Mouse (Mus musculus): ENCODE measurements around the gene Arrdc1.

Arrdc1 gene

DNA sequence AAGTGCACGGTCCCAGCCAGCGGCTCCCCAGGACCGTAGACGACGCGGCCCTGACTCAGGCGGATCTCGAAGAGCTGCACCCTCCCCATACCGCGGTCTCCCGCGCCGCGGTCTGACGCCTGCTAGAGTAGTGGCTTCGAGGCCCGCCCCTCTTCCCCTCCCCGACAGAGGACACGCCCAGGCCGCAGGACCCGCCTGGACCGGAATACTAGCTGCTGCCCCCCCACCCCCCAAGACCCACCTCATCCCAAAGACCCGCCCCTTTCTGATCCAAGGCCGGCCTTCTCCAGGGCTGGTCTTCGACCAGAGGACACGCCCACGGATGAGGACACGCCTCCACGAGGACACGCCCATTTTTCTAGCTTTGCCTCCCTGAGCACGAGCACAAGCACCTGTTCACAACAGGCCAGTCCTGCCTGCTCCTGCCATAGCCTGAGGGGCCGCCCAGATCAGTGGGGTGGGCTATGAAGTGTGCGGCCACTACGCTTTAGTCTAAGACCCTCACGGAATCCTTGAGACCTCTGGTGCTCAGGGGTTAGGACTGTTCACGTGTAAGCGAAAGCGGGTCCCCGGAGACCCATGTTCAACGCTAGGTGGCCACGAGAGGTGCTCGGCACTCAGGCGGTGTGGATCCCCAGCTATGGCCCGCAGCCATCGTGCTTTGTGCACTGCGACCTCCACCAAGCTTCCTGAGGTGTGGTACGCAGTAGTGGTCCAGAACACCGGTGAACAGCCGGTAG lies at the start of gene Arrdc1:
Gene Arrdc1, minus strand, starts transcription at position 196 of the 740 bp plus-strand sequence.
- POLR2A ChIA-PET, result interaction anchor here (0.6 to 6.5 kb wide), 113 partner anchors 8 to 1343 kb away, joined by 3 to 163 read pairs (median 4); partner anchors contain the start of genes Ehmt1 (in 4 of the 4), Zmynd19 (in 4 of the 4), Mrpl41 (in 3 of the 4) and Pnpla7 (in 3 of the 4)
- CTCF ChIA-PET, result interaction anchor here (0.6 to 1.8 kb wide), 29 partner anchors 10 to 490 kb away, joined by 3 to 13 read pairs (median 3); partner anchors contain the start of genes Ehmt1 (in 2 of the 4), Zmynd19 (in 2 of the 4), Dph7 (in 1 of the 4) and Nrarp (in 1 of the 4)

DNA sequence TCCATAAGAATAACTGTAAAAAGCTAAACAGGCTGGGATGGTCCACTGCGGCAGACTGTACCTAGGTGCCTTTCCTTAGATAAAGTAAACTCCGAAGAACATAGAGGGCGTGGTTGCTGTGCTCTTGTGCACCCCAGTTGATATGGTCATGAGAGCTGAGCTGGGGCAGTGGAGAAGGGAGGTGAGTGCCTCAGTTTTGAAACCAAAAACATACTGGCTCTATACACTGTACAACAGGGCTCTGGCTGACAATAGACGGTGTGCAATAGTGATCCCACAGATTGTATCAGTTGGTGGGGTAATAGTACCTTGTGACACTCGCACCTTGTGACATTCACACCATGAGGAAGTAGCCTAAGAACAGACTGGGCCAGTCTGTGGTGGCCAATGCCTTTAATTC lies 41.9 kb upstream of the Arrdc1 start:
- POLR2A ChIA-PET, result interaction anchor here in 3 of 4 experiments (0.6 to 7.4 kb wide), 21 partner anchors 8 to 1974 kb away, joined by 3 to 78 read pairs (median 5); partner anchors contain the start of genes Arrdc1 (in 3 of the 3), Dph7 (in 2 of the 3), Zmynd19 (in 2 of the 3) and Ehmt1 (in 1 of the 3)
- CTCF ChIA-PET, result interaction anchor here in 1 of 4 experiments (0.5 kb wide), 1 partner anchor 30 kb away, joined by 3 read pairs; no protein-coding TSS in a partner anchor

DNA sequence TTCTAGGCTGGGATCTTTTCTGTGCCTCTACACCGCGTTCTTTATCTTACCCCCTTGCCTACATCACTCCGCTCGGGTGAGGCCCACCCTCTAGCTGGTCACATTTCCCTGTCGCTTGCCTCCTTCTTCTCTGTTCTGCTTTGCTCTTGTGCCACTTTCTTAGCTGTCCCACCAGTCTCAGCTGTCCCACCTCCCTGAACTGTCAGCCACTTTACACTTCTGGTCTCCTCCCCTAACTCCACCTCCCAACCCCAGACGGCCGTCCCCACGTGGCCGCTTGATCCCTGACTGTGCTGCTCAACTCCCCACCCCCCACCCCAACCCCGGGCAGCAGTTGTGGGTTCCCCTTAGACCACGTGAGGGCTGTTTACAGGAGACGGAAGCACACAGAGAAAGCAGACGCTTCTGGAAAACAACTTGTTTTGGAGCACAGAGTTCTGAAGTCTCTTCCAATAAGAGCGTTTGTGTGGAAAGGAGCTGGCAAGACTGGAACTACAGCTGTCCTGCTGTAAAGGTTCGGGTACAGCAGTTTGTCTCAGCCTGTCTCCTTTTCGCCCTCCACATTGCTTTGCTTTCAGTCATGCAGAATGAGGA lies 40.7 kb upstream of the Arrdc1 start, which contains the start of gene Pnpla7:
Gene Pnpla7, plus strand, starts transcription at position 330 of the 594 bp plus-strand sequence.
- CTCF ChIA-PET, result interaction anchor here in 3 of 4 experiments (0.6 to 1.5 kb wide), 10 partner anchors 12 to 305 kb away, joined by 3 to 5 read pairs (median 3); partner anchors contain the start of genes Arrdc1 (in 1 of the 3) and Nrarp (in 1 of the 3)
- POLR2A ChIA-PET, result interaction anchor here in 3 of 4 experiments (0.7 to 7.4 kb wide), 30 partner anchors 9 to 291 kb away, joined by 3 to 78 read pairs (median 5); partner anchors contain the start of genes Arrdc1 (in 3 of the 3), Zmynd19 (in 3 of the 3), Dph7 (in 2 of the 3) and Nrarp (in 2 of the 3)

DNA sequence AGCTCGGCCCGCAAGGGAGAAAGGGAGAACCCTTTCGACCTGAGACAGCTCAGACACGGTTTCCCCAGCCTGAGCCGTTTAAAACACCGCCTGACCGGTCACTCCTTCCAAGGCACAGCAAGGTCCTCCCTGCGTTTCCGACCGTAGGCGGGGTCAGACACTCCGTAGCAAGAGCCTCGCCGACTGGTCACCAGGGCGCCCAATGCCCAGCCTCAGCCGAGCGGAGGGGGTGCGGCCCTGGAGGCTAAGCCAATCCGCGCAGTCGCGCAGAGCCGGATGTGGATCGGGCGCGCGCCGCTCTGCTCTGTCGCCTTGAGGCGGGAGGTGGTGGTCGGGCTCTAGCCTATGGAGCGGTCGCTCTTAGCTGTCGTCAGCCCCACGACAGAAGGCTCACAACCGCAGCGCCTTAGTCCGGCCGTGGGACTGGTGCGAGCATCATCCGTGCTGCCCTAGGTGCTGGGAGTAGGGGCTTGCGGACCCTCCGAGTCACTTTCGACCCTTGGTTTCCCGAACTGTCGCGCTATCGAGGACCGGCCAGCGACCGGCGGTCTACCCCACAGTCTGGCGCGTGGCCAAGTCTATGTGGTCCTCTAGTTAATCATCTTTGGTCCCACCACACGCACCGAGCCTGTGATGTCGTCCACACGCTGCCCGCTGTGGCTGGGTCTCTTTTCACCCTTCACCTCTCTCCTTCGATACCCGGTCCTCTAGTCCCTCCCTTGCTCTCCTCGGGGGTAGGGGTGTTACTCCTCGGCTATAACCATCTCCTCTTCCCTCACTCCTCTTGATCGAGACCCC lies 40.1 kb upstream of the Arrdc1 start, which contains the start of gene Mrpl41:
Gene Mrpl41, minus strand, starts transcription at position 193 of the 798 bp plus-strand sequence.
- CTCF ChIA-PET, result interaction anchor here (0.6 to 1.5 kb wide), 8 partner anchors 14 to 305 kb away, joined by 3 to 5 read pairs (median 3); partner anchors contain the start of genes Arrdc1 (in 1 of the 4) and Nrarp (in 1 of the 4)
- POLR2A ChIA-PET, result interaction anchor here (0.6 to 7.4 kb wide), 30 partner anchors 9 to 292 kb away, joined by 3 to 78 read pairs (median 6); partner anchors contain the start of genes Arrdc1 (in 3 of the 4), Zmynd19 (in 3 of the 4), Dph7 (in 2 of the 4) and Ehmt1 (in 2 of the 4)

DNA sequence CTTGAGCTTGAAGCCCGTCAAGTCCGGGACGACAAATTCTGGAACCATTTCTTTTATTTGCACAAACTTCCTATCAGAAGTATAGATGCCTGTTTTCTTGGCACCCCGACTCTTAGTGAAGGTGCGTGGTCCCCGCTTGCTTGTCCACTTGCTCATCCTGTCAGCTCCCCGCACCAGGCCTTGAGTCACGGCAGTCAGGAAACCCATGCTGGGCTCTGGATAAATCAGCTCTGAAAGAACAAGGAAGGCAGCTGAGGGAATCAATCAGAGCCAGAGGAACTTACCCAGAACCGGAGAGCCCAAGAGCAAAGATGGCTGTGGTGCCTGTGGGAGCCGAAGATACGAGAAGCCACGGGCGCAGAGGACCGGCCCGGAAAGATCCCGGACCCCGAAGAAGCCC lies 39.4 kb upstream of the Arrdc1 start:
- CTCF ChIA-PET, result interaction anchor here in 3 of 4 experiments (0.6 to 1.1 kb wide), 3 partner anchors 14 to 44 kb away, joined by 3 read pairs; no protein-coding TSS in a partner anchor
- POLR2A ChIA-PET, result interaction anchor here (0.6 to 7.4 kb wide), 25 partner anchors 8 to 254 kb away, joined by 3 to 78 read pairs (median 7); partner anchors contain the start of genes Arrdc1 (in 3 of the 4), Zmynd19 (in 3 of the 4), Dph7 (in 2 of the 4) and Ehmt1 (in 2 of the 4)

DNA sequence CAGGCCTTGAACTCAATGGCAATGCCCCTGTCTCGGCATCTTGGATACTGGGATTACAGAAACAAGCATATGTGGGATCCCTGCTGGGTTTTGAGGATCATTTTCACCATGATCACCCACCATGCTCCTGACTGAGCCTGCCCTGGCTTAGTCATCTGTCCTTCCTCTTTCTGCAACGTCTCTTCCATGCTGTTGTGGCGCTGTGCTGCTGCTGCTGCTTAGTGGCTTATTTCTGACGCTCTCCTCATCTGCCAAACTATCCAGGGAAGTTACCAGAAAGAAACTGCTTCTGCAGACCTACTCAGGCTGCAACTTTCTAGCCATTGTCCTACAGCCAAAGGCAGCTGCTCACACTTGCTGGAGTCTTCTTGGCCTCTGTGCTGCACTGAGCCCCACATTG lies 35.3 kb upstream of the Arrdc1 start:
- ChIA-PET POLR2A (interaction anchor here in 2 of 4 experiments (1.2 kb wide), 2 partner anchors 22 to 35 kb away, joined by 3 read pairs; partner anchors contain the start of gene Arrdc1 (in 1 of the 2)), CTCF (no interaction called here)

DNA sequence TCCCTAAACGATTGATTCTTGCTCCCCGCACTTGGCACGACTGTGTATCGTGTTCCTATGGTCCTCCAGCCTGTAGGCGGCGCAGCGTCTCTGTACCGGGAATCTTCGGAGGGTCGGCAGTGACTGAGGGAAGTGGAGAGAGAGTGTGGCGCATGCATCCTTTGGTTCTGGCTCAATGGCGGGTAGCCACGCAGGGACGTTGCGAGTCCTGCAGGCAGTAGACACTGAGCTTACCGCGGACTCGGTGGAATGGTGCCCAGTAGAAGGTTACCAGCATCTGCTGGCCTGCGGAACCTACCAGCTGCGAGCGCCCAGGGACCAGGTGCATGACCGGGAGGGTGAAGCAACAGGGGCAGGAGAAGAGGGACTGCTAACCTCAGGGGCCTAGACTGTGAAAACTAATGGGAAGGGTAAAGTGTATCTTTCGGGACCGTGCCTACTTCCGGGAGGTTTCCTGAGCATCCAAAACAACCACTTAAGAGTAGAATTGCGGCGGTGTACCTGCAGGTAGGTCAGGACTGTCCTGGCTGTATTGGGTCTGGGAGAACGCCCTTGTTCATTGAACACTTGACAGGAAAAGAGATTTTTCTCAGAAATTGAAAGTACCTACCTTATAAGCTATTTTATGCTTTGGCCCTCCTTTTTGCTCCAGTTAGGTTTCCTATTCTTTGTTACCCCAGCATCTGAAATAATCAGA lies 27.4 kb upstream of the Arrdc1 start, which contains the start of gene Dph7:
Gene Dph7, plus strand, starts transcription at position 97 of the 697 bp plus-strand sequence.
- ChIA-PET POLR2A (interaction anchor here (0.9 to 6.6 kb wide), 22 partner anchors 10 to 410 kb away, joined by 3 to 103 read pairs (median 4); partner anchors contain the start of genes Zmynd19 (in 4 of the 4), Arrdc1 (in 2 of the 4), Mrpl41 (in 2 of the 4) and Pnpla7 (in 2 of the 4)), CTCF (interaction anchor here in 2 of 4 experiments (1.0 to 1.2 kb wide), 3 partner anchors 9 to 27 kb away, joined by 3 to 5 read pairs (median 3); partner anchors contain the start of gene Arrdc1 (in 1 of the 2))

DNA sequence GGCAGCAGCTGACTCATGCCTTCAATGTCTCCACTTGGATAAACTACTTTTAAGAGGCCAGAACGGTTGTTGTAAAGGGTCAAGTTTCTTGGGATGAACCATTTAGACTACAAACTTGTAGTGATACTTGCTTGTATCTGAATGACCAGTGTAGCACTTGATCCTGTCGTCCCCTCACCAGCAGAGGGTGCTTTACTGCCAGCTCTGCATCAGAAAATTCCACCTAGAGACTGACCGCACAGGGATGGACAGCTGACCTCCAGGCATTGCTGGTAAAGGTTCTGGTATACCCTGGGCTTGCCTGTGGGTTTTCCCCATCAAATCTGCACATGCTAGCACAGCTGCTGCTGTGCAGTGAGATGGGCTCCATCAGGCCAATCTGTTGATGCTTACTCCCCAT lies 25.9 kb upstream of the Arrdc1 start:
- CTCF ChIA-PET, result interaction anchor here in 3 of 4 experiments (0.6 to 1.7 kb wide), 12 partner anchors 10 to 61 kb away, joined by 3 to 7 read pairs (median 3); partner anchors contain the start of genes Arrdc1 (in 1 of the 3) and Mrpl41 (in 1 of the 3)
- POLR2A ChIA-PET, result interaction anchor here (0.6 to 6.6 kb wide), 19 partner anchors 9 to 411 kb away, joined by 3 to 103 read pairs (median 5); partner anchors contain the start of genes Zmynd19 (in 4 of the 4), Arrdc1 (in 3 of the 4), Mrpl41 (in 2 of the 4) and Pnpla7 (in 2 of the 4)

DNA sequence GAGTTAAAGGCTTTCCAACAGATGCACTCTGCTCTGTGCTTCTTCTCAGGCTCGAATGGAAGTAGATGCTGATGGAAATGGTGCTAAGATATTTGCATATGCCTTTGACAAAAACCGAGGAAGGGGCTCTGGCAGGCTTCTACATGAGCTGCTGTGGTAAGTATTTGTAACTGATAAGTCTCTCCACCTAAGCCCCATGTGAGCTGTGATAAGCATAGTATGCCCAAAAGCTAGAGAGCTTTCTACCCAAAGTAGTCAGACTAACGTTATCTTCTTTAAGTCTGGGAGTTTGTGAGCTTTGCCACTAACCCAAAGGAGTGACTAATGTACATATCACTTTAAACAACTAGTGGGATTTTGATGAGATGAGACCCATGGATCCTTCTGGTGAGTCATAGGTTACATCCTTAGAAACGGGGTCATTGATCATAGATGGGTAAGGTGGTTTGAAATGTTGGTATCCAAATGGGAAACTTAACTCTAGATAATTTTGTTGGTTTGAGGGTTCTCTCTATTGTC lies 17.5 kb upstream of the Arrdc1 start:
- CTCF ChIA-PET, result interaction anchor here in 1 of 4 experiments (1.0 kb wide), 1 partner anchor 10 kb away, joined by 3 read pairs; the partner anchor contains the start of gene Dph7
- POLR2A ChIA-PET, result interaction anchor here in 3 of 4 experiments (0.8 to 7.6 kb wide), 12 partner anchors 8 to 57 kb away, joined by 3 to 163 read pairs (median 6); partner anchors contain the start of genes Arrdc1 (in 2 of the 3), Mrpl41 (in 2 of the 3), Pnpla7 (in 2 of the 3) and Dph7 (in 1 of the 3)

DNA sequence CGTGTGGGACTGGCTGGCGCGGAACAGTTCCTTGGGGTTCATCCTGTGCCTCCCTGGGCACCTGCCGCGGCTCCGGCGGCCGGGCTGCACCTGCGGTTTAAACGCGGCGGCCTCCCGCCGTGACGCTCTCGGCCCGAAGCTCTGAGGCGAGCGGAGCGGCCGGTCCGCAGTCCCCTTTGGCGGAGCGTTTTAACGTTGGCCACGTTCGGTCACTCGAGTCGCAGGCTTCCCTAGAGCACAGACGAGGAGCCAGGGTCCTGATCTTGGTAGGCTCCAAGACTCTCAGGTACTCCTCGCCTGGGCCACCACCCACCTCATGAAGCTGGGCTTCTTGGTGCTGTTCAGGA lies 15.1 kb upstream of the Arrdc1 start:
- POLR2A ChIA-PET, result interaction anchor here (0.6 to 7.6 kb wide), 31 partner anchors 8 to 959 kb away, joined by 3 to 163 read pairs (median 4); partner anchors contain the start of genes Arrdc1 (in 4 of the 4), Dph7 (in 2 of the 4), Mrpl41 (in 2 of the 4) and Nelfb (in 2 of the 4)
- CTCF ChIA-PET, result interaction anchor here in 3 of 4 experiments (0.7 to 1.5 kb wide), 4 partner anchors 9 to 25 kb away, joined by 3 to 9 read pairs (median 4); partner anchors contain the start of genes Arrdc1 (in 1 of the 3) and Mrpl41 (in 1 of the 3)

DNA sequence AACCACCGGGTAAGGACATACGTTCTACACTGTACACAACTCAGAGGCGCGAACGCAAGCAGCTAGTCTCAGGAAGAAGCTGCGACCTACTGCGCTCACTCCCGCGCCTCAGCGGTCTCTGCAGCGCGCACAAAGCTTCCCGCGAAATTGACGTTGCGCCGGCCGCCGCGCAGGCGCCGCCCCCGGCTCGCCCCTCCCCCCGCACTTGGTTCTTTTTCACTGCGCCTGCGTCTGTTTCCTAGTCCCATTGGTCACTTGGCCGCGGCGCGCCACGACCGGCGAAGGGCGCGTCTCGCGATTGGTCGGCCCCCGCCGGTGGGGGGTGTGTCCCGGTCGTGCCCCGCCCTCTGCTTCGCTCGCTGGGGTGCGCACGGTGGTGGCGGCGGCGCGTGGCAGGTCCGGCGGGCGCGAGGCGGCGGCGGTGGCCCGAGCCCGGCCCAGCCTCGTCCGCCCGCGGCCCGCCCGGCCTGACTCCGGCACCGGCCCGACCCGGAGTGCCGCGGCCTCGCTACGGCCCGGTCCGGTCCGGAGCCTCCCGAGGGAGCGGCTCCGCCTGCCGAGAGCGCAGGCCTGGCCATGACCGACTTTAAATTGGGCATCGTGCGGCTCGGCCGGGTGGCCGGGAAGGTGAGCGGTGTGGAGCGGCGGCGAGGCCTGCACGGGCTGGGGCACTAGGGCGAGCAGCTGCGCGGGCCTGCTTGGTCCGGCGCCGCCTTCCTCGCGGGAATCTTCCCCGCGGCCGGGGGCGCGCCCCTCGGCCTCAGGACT lies 14.6 kb upstream of the Arrdc1 start, which contains the start of gene Zmynd19:
Gene Zmynd19, plus strand, starts transcription at position 372 of the 768 bp plus-strand sequence.
- POLR2A ChIA-PET, result interaction anchor here (0.5 to 7.6 kb wide), 53 partner anchors 8 to 508 kb away, joined by 3 to 163 read pairs (median 4); partner anchors contain the start of genes Arrdc1 (in 4 of the 4), Dph7 (in 3 of the 4), Ehmt1 (in 3 of the 4) and Mrpl41 (in 3 of the 4)
- CTCF ChIA-PET, result interaction anchor here in 2 of 4 experiments (0.8 to 3.0 kb wide), 6 partner anchors 9 to 15 kb away, joined by 3 to 13 read pairs (median 6); partner anchors contain the start of gene Arrdc1 (in 2 of the 2)

DNA sequence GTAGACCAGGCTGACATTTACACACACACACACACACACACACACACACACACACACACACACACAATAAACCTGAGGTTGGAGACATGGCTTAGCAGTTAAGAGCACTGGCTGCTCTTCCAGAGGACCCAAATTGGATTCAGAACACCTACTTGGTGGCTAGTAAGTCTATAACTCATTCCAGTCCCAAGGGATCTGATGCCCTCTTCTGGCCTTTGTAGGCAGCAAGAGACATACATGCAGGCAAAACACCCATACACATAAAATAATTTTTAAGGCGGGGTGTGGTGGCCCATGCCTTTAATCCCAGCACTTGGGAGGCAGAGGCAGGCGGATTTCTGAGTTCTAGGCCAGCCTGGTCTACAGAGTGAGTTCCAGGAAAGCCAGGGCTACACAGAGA lies 9.3 kb upstream of the Arrdc1 start:
- POLR2A ChIA-PET, result interaction anchor here in 2 of 4 experiments (1.0 to 3.1 kb wide), 2 partner anchors 9 kb away, joined by 3 to 14 read pairs; partner anchors contain the start of gene Arrdc1 (in 2 of the 2)

DNA sequence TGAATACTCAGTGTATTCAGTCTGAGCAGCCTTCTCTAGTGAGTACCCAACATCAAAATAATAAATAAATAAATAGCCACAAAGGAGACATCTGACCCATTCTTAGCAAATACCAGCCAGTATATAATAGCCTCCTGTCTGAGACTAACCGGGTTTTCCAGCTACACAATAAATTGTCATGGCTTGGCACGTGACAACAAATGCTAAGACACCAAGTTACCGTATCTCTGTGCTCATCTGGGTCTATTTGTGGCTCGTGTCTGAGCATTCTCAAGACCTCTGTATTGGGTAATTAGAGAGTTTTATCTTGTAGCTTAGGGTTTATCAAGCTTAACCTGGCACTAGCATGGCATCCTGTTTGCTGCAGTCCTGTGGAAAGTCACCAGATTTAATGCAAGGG lies 7.0 kb upstream of the Arrdc1 start:
- ChIA-PET POLR2A (interaction anchor here in 1 of 4 experiments (0.6 to 1.4 kb wide), 2 partner anchors 9 to 103 kb away, joined by 6 read pairs; no protein-coding TSS in a partner anchor), CTCF (interaction anchor here in 2 of 4 experiments (0.7 to 0.9 kb wide), 2 partner anchors 19 to 635 kb away, joined by 3 read pairs; no protein-coding TSS in a partner anchor)

More for the DNA sequence above, 9.3 kb upstream of the Arrdc1 start:
- CTCF ChIA-PET, result interaction anchor here in 1 of 4 experiments (0.7 kb wide), 2 partner anchors 13 to 139 kb away, joined by 4 read pairs; no protein-coding TSS in a partner anchor
